Mouse (Mus musculus): Measurements from ENCODE around the gene Rps9.

The Rps9 gene

GRCm38 (mm10) chr7:3703879-3704441 is at the start of gene Rps9:
Gene Rps9, plus strand, starts transcription at chr7:3703993.
- DNase-seq (ENCODE audit: low read depth, low spot score), result peak; percentile 98

GRCm38 (mm10) chr7:3656966-3657365 is 46.8 kb upstream of the Rps9 start:
- no peak for DNase-seq (ENCODE audit: low read depth, low spot score)

GRCm38 (mm10) chr7:3658578-3658977 is 45.2 kb upstream of the Rps9 start:
- no peak for DNase-seq (ENCODE audit: low read depth, low spot score)

DNA sequence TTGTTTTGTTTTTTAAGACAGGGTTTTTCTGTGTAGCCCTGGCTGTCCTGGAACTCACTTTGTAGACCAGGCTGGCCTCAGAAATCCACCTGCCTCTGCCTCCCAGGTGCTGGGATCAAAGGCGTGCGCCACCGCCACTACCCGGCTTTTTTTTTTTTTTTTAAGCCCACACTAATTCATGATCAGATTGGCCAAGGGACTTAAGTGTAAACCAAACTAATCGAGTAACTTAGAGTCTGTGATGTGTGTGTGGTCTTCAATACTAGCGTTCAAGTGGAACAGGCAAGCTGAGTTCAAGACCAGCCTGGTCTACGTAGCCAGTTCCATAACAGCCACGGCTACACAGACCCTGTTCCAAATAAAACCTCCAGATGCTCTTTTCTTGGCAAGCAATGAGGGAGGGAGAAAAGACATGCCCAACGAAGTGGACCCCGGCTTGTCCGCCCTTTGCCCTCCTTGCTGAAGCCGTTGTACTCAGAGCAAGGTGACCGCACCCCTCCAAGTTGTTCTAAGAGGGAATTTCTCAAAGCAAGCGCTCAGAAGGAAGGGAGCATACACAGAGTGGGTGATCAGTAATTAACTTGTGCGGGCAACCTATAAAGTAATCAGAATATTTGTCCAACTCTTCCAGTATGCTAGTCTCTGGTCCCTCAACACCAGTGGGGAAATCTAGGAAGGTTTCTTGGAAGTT is 39.1 kb upstream of the Rps9 start:
- no peak for DNase-seq (ENCODE audit: low read depth, low spot score)

- peak; percentile 97 for DNase-seq (ENCODE audit: low read depth, low spot score)
These were observed 38.3 kb upstream of the Rps9 start, which contains the start of gene Leng1 for GRCm38 (mm10) chr7:3665215-3666114. Gene Leng1, minus strand, starts transcription at chr7:3665840.

DNA sequence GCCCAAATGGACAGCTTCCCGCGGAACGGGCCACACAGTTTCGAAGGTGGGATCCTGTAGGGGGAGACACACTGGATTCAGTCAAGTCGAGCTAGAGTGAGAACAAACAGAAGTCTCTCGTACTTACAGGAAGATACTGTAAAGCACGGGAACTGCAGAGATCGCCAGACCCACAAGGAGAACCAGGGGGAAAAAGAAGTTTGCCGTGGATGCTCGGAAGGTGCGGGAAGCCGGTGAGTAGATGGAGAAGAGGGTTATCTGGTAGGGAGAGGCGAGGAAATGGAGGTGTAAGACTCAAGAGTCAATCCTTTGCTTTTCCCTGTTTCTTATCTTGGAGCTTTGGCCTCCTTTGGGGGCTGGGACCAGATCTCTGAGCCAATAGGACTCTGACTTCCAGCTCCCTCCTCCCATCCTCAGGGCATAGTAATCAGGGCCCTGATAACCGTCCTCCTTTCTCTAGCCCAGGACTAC is 36.8 kb upstream of the Rps9 start:
- no peak for DNase-seq (ENCODE audit: low read depth, low spot score)

GRCm38 (mm10) chr7:3674507-3675227 is 29.1 kb upstream of the Rps9 start:
- peak; percentile 74 for DNase-seq (ENCODE audit: low read depth, low spot score)

DNA sequence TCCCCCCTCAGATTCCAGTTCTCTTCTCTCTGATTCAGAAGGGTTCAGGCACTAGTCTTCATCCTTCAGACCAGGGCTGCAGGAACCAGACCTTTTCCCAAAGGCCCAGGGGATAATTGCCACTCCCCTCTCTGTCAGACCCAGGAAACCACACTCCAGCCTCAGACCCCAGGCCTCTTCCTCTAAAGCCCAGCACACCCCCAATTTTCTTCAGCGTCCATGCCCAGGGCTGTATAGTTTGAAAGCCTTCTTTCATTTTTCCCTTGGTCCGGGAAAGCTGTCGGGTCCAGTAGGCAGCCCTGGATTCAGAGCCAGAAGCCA is 28.6 kb upstream of the Rps9 start:
- DNase-seq (ENCODE audit: low read depth, low spot score), result no peak

- no peak for DNase-seq (ENCODE audit: low read depth, low spot score)
These were observed 27.4 kb upstream of the Rps9 start for GRCm38 (mm10) chr7:3676371-3676770.

- no peak for DNase-seq (ENCODE audit: low read depth, low spot score)
These were observed 26.5 kb upstream of the Rps9 start, which contains the start of gene Tmc4 for GRCm38 (mm10) chr7:3677342-3677741. Gene Tmc4, minus strand, starts transcription at chr7:3677553.

DNA sequence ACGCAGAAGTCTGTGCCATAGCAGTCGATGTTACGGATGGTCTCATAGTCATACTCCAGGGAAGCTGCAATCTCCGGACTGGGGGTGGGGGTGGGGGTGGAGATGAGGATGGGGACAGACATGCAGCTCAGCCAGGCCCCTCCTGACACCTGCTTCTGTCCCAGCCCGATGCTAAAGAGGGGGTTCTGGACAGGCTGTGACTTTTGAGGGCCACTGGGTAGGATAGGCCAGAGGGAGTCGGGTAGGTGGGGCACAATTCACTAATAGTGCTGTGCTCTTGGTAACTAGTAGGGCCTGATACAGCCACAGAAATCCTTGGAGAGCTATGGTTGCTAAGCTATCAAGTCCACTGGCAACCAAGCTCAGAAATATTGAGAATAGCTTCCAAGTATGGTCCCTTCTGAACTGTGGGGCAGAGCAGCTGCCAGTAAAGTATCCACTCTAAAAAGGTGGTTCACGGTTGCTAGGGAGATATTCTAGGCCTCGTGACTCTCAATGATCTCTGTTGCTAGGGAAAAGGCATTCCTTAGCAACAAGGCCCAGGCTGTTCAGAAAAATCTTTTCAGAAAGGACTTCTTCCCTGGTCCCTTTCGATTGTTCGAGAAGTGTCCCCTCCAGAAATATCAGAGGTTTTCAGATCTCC is 19.8 kb upstream of the Rps9 start:
- DNase-seq (ENCODE audit: low read depth, low spot score), result no peak

DNA sequence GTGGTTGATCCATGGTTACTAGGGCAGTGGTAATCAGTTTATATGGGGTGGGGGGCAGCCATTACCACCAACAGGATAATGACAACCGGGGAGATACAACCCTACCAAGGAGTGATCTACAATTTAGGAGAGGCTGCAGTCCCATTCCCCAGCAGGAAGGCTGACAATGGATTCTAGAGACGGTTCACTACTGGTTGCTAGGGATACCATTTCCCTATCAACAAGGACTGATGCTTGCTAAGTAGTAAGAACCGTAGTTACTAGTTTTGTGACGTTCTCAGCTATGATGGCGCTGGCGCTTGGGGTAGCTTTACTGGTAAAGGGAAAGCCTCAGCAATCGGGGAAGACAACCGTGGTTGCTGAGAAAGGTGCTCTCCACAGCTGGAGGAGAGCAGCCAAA is 19.1 kb upstream of the Rps9 start:
- DNase-seq (ENCODE audit: low read depth, low spot score), result no peak

DNA sequence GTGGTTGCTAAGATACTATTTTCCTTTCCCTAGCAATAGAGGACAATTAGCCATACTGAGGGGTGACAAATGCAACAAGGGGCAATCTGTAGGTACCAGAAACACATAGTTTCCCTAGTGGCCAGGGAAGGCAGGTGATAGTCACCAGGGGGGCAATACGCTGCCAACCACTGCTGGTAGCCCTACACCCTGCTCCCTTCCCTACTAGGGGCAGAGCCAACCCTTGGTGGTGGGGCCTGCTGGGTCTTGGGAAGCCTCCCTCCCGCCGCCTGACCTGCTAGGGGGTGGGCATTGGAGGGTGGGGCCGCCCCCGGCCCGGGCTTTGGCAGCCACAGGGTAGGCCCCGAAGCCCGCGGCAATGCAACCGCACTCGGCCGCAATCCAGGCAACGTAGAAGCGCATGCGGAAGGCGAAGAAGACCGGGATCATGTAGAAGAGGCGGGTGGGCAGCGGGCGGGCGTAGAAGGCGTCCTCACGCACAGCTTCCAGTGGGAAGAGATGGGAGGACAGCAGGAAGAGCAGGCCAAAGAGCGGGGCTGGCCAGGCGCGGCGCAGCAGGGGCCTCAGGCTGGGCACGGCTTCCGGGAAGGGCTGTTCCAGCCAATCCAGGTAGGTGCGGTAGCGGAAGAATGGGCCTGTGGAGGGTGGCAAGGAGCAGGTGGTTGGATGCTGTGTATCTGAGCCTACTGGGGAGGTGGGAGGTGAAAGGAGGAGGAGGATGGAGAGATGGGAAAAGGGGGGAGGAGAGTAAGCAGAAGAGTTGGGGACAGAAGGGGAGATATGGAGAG is 18.2 kb upstream of the Rps9 start:
- no peak for DNase-seq (ENCODE audit: low read depth, low spot score)

DNA sequence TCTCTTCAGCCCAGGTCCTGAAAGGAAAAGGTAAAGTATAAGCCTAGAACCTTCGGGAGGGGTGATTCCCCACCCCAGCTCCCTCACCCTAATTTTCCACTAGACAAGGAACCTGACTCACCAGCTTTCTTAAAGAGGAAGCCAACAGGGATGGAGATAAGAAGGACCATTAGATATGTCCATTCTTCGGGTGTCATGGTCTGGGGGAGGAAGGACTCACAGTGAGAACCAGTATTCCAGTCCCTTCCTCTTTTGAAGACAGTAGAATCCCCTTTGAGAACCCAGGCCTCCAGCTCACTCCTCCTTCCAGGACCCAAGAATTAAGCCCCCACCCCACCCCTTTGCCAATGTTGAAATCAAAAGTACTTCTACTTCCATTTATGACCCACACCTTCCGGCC is 11.9 kb upstream of the Rps9 start:
- peak; percentile 22 for DNase-seq (ENCODE audit: low read depth, low spot score)

DNA sequence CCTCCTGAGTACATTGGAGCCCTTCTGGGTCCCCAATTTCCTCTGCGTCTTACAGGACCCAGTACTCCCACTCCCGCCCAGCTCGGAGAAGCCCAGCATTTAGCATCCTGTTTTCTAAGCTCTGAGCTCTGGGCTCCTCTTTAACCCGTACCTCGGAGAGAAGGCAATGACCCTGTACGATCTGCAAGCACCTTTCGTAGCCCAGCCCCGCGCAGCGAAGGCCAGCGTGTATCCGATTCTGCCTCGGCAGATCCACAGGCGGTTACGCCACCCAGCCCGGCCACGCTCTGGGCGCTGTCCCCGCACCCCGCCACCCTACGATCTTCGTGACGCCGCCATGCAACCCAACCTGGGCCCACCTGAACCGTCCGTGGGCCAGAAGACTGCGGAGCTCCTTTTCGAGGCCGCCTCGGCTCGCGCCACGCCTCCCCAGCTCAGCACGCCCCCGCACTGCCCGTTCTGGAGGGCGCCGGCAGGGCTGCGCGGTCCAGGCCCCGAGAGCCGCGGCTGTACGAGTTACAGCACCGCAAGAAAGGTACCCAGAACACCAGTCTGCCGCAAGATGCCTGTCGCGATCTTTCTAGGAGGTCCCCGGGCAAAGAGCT is 11.3 kb upstream of the Rps9 start, which contains the start of gene Tsen34:
Gene Tsen34 (plus strand): TSS at position 482 of the 605 bp plus-strand sequence.
- no peak for DNase-seq (ENCODE audit: low read depth, low spot score)

DNA sequence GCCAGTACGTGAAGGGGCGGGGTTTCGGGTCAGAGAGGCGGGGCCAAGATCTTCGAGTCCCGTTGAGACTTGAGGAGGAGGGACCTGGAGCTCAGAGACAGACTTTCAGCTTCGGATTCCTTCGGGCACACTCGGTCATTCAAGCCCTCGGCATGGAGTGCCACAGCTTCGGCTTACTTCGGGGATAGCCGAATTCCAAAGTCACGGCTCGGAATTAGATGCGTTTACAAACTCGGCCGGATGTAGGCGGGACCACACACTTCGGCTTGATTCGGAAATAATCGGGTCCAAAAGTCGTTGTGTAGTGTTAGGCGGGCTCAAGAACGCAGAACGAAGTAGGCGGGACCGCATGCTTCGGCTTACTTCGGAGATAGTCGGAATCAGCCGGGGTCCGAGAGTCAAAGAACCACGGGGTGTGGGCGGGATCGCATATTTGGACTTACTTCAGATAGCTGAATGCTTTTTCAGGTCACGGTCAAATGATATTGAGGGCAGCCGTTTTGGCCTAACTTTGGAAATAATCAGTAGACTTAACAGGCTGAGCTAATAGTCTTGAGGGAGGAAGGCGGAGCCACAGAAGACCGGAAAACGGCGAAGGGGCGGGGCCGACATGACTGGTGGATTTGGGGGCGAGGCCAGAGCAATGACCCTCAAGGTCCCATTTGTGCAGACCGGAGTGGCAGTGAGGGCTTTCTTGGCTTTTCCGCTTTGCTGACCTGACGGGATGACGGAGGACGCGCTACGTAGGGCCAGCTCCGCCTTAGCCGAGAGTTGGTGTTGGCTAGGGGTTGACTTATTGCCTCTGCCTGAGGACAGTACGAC is 10.6 kb upstream of the Rps9 start, which contains the start of gene Mboat7:
Gene Mboat7 (minus strand): TSS at position 537 of the 822 bp plus-strand sequence.
- peak; percentile 98 for DNase-seq (ENCODE audit: low read depth, low spot score)

GRCm38 (mm10) chr7:3693809-3694075 is 10.1 kb upstream of the Rps9 start:
- no peak for DNase-seq (ENCODE audit: low read depth, low spot score)

DNA sequence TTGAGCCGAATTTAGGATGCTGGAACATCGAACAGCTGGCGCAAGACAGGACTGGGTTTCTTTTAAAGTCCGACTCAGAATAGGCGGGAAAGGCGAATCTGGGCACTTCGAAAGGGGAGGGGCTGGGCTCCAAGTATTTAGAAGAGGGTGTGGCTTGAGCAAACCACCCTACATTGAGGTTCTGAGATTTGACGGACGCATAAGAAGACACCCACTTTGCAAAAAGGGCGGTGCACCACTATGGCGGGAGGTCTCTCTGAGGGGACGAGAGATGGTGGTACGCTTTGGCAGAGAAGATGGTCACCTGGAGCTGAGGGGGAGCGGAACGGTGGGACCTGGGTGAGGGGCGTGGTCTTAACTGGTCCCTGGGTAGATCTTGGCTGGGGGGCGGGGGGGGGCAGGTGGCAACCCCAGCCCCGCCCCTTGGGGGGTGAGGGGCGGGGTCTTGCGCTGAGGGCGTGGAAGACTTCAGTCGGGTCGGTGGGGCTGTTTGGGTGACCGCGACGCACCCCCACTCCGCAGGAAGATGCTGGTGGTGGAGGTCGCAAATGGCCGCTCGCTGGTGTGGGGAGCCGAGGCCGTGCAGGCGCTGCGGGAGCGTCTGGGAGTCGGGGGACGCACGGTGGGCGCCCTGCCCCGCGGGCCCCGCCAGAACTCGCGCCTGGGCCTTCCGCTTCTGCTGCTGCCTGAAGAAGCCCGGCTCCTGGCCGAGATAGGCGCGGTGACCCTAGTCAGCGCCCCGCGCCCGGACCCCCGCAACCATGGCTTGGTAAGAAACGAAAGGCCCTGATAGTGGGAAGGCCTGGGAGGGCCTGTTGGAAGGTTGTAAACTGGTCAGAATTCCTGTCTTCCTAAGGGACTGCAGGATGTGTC is 9.5 kb upstream of the Rps9 start:
- peak; percentile 91 for DNase-seq (ENCODE audit: low read depth, low spot score)

Measured in CD4-positive helper T cell, adult 2 months (primary cell).